Mouse (Mus musculus): ENCODE results near the gene Etl4. TPM values are rescaled to one million over a fixed set of nuclear protein-coding genes. Genes with fewer than 3 reads are reported as not detected.
A peak's percentile ranks its signal among the peaks of the same experiment; 100 is the strongest.

Gene Etl4
- polyA plus RNA-seq, 1 experiment from 2014 or later, result 38.0 TPM

- Histone ChIP-seq H3K4me1 (replicated peaks; ENCODE audit: insufficient read depth, low read length) (no peaks in the 10 kb centered on the region; the same call in 1 of the 2 replicates), H3K27me3 (ENCODE audit: insufficient read depth, low read length) (no peaks in the 10 kb centered on the region), H3K4me2 (ENCODE audit: low read length) (no peak overlapping the region), H3K36me3 (ENCODE audit: insufficient read depth, low read length) (0 out of 2 replicates have a peak, but pooled peaks cover 6% of the 10 kb centered on the region), H3K27ac (no peak overlapping the region), H3K4me3 (replicated peaks; ENCODE audit: low read depth, low read length) (no peak overlapping the region), H3K9me3 (replicated peaks; ENCODE audit: low read length) (no peaks in the 10 kb centered on the region), H3K9ac (ENCODE audit: low read depth, low read length) (no peak overlapping the region)
- DNase-seq (ENCODE audit: low spot score) (no peak), ATAC-seq (replicated peaks; ENCODE audit: low FRiP score, low read depth) (no peak)
- TF ChIP-seq CTCF (IDR thresholded peaks at IDR 0.05; ENCODE audit: low read depth), result no peak
- WGBS, result 52% methylated on average over 3 of the region's 3 CpGs
These were observed 840.1 kb downstream of the Etl4 start for GRCm38 (mm10) chr2:20749687-20750086.

- TF ChIP-seq CTCF (IDR thresholded peaks at IDR 0.05; ENCODE audit: low read depth), result no peak
- Histone ChIP-seq H3K9ac (ENCODE audit: low read depth, low read length) (no peak overlapping the region), H3K27me3 (ENCODE audit: insufficient read depth, low read length) (no peaks in the 10 kb centered on the region), H3K4me3 (replicated peaks; ENCODE audit: low read depth, low read length) (no peak overlapping the region), H3K36me3 (ENCODE audit: insufficient read depth, low read length) (no peaks in the 10 kb centered on the region), H3K4me2 (ENCODE audit: low read length) (no peak overlapping the region), H3K9me3 (replicated peaks; ENCODE audit: low read length) (no peaks in the 10 kb centered on the region), H3K4me1 (replicated peaks; ENCODE audit: insufficient read depth, low read length) (no peaks in the 10 kb centered on the region; the same call in 1 of the 2 replicates), H3K27ac (no peak overlapping the region)
- 63% methylated on average over 8 of the region's 8 CpGs for WGBS
- ATAC-seq (replicated peaks; ENCODE audit: low FRiP score, low read depth), result no peak
- DNase-seq (ENCODE audit: low spot score), result peak; percentile 28
These were observed 843.9 kb downstream of the Etl4 start for GRCm38 (mm10) chr2:20753282-20754110.

GRCm38 (mm10) chr2:20756964-20757363, 847.4 kb downstream of the Etl4 start:
- DNase-seq (ENCODE audit: low spot score) (no peak), ATAC-seq (replicated peaks; ENCODE audit: low FRiP score, low read depth) (no peak)
- Histone ChIP-seq H3K4me2 (ENCODE audit: low read length) (no peak overlapping the region), H3K27ac (no peak overlapping the region), H3K4me3 (replicated peaks; ENCODE audit: low read depth, low read length) (no peak overlapping the region), H3K27me3 (ENCODE audit: insufficient read depth, low read length) (no peaks in the 10 kb centered on the region), H3K9me3 (replicated peaks; ENCODE audit: low read length) (no peaks in the 10 kb centered on the region), H3K36me3 (ENCODE audit: insufficient read depth, low read length) (peaks cover 10% of the 10 kb centered on the region; the same call in 1 of the 2 replicates), H3K4me1 (replicated peaks; ENCODE audit: insufficient read depth, low read length) (no peaks in the 10 kb centered on the region), H3K9ac (ENCODE audit: low read depth, low read length) (no peak overlapping the region)
- 73% methylated on average over 3 of the region's 3 CpGs for WGBS
- TF ChIP-seq CTCF (IDR thresholded peaks at IDR 0.05; ENCODE audit: low read depth), result no peak

- H3K4me3 ChIP-seq (replicated peaks; ENCODE audit: low read depth, low read length), result no peak overlapping the region
- no peaks in the 10 kb centered on the region for H3K9me3 ChIP-seq (replicated peaks; ENCODE audit: low read length)
- H3K27me3 ChIP-seq (ENCODE audit: insufficient read depth, low read length), result no peaks in the 10 kb centered on the region
- H3K9ac ChIP-seq (ENCODE audit: low read depth, low read length), result no peak overlapping the region
- WGBS, result 78% methylated on average over 7 of the region's 7 CpGs
- H3K4me1 ChIP-seq (replicated peaks; ENCODE audit: insufficient read depth, low read length), result no peaks in the 10 kb centered on the region
- peaks cover 10% of the 10 kb centered on the region; the same call in 1 of the 2 replicates for H3K36me3 ChIP-seq (ENCODE audit: insufficient read depth, low read length)
- no peak overlapping the region for H3K27ac ChIP-seq
- no peak overlapping the region for H3K4me2 ChIP-seq (ENCODE audit: low read length)
- ATAC-seq (replicated peaks; ENCODE audit: low FRiP score, low read depth) (no peak), DNase-seq (ENCODE audit: low spot score) (no peak)
- no peak for TF ChIP-seq CTCF (IDR thresholded peaks at IDR 0.05; ENCODE audit: low read depth)
These were observed 849.6 kb downstream of the Etl4 start for GRCm38 (mm10) chr2:20759045-20759662.

- DNase-seq (ENCODE audit: low spot score) (no peak), ATAC-seq (replicated peaks; ENCODE audit: low FRiP score, low read depth) (no peak)
- WGBS, result 86% methylated on average over 5 of the region's 5 CpGs
- Histone ChIP-seq H3K9ac (ENCODE audit: low read depth, low read length) (no peak overlapping the region), H3K27me3 (ENCODE audit: insufficient read depth, low read length) (no peaks in the 10 kb centered on the region), H3K4me3 (replicated peaks; ENCODE audit: low read depth, low read length) (no peak overlapping the region), H3K27ac (no peak overlapping the region), H3K4me1 (replicated peaks; ENCODE audit: insufficient read depth, low read length) (no peaks in the 10 kb centered on the region), H3K9me3 (replicated peaks; ENCODE audit: low read length) (no peaks in the 10 kb centered on the region), H3K4me2 (ENCODE audit: low read length) (no peak overlapping the region), H3K36me3 (ENCODE audit: insufficient read depth, low read length) (peaks cover 15% of the 10 kb centered on the region; the same call in 1 of the 2 replicates)
- TF ChIP-seq CTCF (IDR thresholded peaks at IDR 0.05; ENCODE audit: low read depth), result no peak
These were observed 851.7 kb downstream of the Etl4 start for GRCm38 (mm10) chr2:20761320-20761719.

GRCm38 (mm10) chr2:20761751-20762150, 852.2 kb downstream of the Etl4 start:
- no peak for ATAC-seq (replicated peaks; ENCODE audit: low FRiP score, low read depth)
- H3K27me3 ChIP-seq (ENCODE audit: insufficient read depth, low read length), result no peaks in the 10 kb centered on the region
- no peaks in the 10 kb centered on the region for H3K9me3 ChIP-seq (replicated peaks; ENCODE audit: low read length)
- no peak overlapping the region for H3K9ac ChIP-seq (ENCODE audit: low read depth, low read length)
- peaks cover 17% of the 10 kb centered on the region; the same call in 1 of the 2 replicates for H3K36me3 ChIP-seq (ENCODE audit: insufficient read depth, low read length)
- no peak overlapping the region for H3K4me3 ChIP-seq (replicated peaks; ENCODE audit: low read depth, low read length)
- no peaks in the 10 kb centered on the region for H3K4me1 ChIP-seq (replicated peaks; ENCODE audit: insufficient read depth, low read length)
- DNase-seq (ENCODE audit: low spot score), result no peak
- WGBS, result 97% methylated on average over 3 of the region's 3 CpGs
- H3K4me2 ChIP-seq (ENCODE audit: low read length), result no peak overlapping the region
- no peak for TF ChIP-seq CTCF (IDR thresholded peaks at IDR 0.05; ENCODE audit: low read depth)
- no peak overlapping the region for H3K27ac ChIP-seq
